Mouse (Mus musculus): ENCODE data around the gene Gal3st1.
"Not testable (repeated sequence)": the region's sequence is repeated elsewhere in the genome, so short reads cannot be mapped to it uniquely, and the experiment has no call there.

DNA sequence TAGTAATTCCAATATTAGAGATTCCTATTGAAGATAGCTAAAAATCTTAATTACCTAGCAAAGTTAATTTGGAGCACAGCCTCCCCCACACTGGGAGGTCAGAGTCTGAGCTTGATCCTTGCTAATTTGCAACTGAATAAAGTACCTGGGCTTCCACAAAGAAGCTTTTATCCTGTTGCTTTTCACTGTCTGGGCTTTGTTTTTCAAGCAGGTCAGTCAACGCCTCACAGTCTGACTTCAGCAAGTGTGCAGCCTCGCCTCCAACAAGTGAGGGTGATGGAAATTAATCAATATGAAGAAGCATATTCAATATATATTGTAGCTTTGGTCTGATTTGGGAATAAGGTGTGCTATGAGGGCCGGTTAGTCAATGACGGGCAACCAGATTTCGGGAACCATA is 28.6 kb upstream of the Gal3st1 start:
- TF ChIP-seq CTCF, POLR2A (IDR thresholded peaks at IDR 0.05; ENCODE audit: insufficient read depth, low read depth, low read length): not testable (repeated sequence)

Data from olfactory bulb, adult 2 months (tissue).